Mouse (Mus musculus) lung, postnatal 0 days (tissue): ENCODE data around the gene Clec1b. TPM values are rescaled to one million over a fixed set of nuclear protein-coding genes. Genes with fewer than 3 reads are reported as not detected.

Source experiments
- ATAC-seq: fragments of 200-750 bp; cut with Nextera tagmentation; 2 replicates; pipeline ENCODE4 v1.8.0; 2017; ENCODE audit warnings: moderate library complexity
- DNase-seq: peaks from one replicate; pipeline ENCODE4 v3.0.0-alpha.2; 2016; ENCODE audit warnings: low spot score
- H3K27ac ChIP-seq: fragments of 300-500 bp; sonication (generic); 2 replicates; pipeline ENCODE4 v1.5.1; 2014; ENCODE audit warnings: antibody characterized with exemption, mild to moderate bottlenecking, low read length, mixed read lengths
- H3K27me3 ChIP-seq: fragments of 300-500 bp; sonication (generic); replicated peaks from 2 replicates; pipeline ENCODE4 v1.6.1; 2014; ENCODE audit warnings: low read length, mixed read lengths; ENCODE audit not compliant: insufficient read depth
- H3K36me3 ChIP-seq: fragments of 300-500 bp; sonication (generic); 2 replicates; pipeline ENCODE4 v1.6.1; 2014; ENCODE audit warnings: low read length, mixed read lengths; ENCODE audit not compliant: insufficient read depth
- H3K4me1 ChIP-seq: fragments of 300-500 bp; sonication (generic); 2 replicates; pipeline ENCODE4 v1.6.1; 2014; ENCODE audit warnings: antibody characterized with exemption, low read depth, low read length, mixed read lengths; ENCODE audit not compliant: insufficient read depth
- H3K4me2 ChIP-seq: fragments of 300-500 bp; sonication (generic); replicated peaks from 2 replicates; pipeline ENCODE4 v1.6.1; 2014; ENCODE audit warnings: low read depth, mild to moderate bottlenecking, low read length, moderate library complexity, mixed read lengths
- H3K4me3 ChIP-seq: fragments of 300-500 bp; sonication (generic); 2 replicates; pipeline ENCODE4 v1.5.1; 2014; ENCODE audit warnings: low read depth, low read length
- H3K9ac ChIP-seq: fragments of 300-500 bp; sonication (generic); replicated peaks from 2 replicates; pipeline ENCODE4 v1.6.1; 2014; ENCODE audit warnings: low read depth, mild to moderate bottlenecking
- H3K9me3 ChIP-seq: fragments of 300-500 bp; sonication (generic); 2 replicates; pipeline ENCODE4 v1.6.1; 2016; ENCODE audit warnings: low read length, mixed read lengths
- CTCF ChIP-seq: IDR thresholded peaks from 2 replicates; pipeline ENCODE4 v1.5.1; 2016; ENCODE audit warnings: antibody characterized with exemption, mild to moderate bottlenecking
- EP300 ChIP-seq: IDR thresholded peaks from 2 replicates; pipeline ENCODE4 v1.6.1; 2016; ENCODE audit warnings: antibody characterized with exemption, mild to moderate bottlenecking, control low read depth
- WGBS: fragments of 180-500 bp; shearing (Covaris S2); extraction: QIAGEN DNeasy Blood & Tissue Kit; methylation state at CpG from one replicate; pipeline ENCODE4 v1.1.7; 2014; 5-methylcytosine and 5-hydroxymethylcytosine counted together
- polyA plus RNA-seq: library from polyadenylated mRNA; unstranded; fragments of >200 nt; fragmentation: Nextera tagmentation; extraction: Ambion mirVana; gene quantifications from 2 replicates; pipeline ENCODE4 v1.2.1, GENCODE M21; 2015

The Clec1b gene
- polyA plus RNA-seq, 1 experiment from 2014 or later: 7.8 TPM

GRCm38 (mm10) chr6:129436025-129436424, 38.9 kb downstream of the Clec1b start:
- DNase-seq (peak; percentile 33), ATAC-seq (no peak)
- H3K27me3 ChIP-seq: no peaks in the 10 kb centered on the region
- no peak overlapping the region for H3K4me2 ChIP-seq
- H3K4me3 ChIP-seq: no peak overlapping the region
- TF ChIP-seq EP300 (no peak), CTCF (no peak)
- H3K27ac ChIP-seq: no peak overlapping the region
- H3K9me3 ChIP-seq: no peaks in the 10 kb centered on the region
- H3K36me3 ChIP-seq: no peaks in the 10 kb centered on the region
- no peak overlapping the region for H3K9ac ChIP-seq
- 84% methylated on average over 3 of the region's 3 CpGs for WGBS
- no peaks in the 10 kb centered on the region for H3K4me1 ChIP-seq

DNA sequence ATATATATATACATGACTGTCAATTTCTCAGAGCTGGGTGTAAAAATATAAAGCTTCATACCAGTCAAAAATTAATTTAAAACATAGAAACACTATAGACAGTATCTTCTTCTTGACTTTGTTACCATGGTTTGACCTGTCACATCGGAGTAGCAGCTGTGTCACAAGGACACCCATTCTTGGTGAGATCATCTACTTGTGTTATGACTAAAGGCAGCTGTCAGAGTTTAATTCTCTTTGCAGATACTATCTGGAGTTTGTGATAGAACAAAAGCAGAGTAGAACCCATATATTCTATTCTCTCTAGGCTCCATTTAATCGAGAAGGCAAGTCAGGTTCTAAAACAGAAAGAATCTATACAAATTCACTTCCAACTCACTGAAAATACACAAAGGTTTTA, 40.9 kb downstream of the Clec1b start:
- H3K9me3 ChIP-seq: no peaks in the 10 kb centered on the region
- H3K4me3 ChIP-seq: no peak overlapping the region
- no peak overlapping the region for H3K27ac ChIP-seq
- TF ChIP-seq CTCF: no peak
- no peak for TF ChIP-seq EP300
- DNase-seq (no peak), ATAC-seq (no peak)
- H3K4me1 ChIP-seq: no peaks in the 10 kb centered on the region
- H3K9ac ChIP-seq: no peak overlapping the region
- no peaks in the 10 kb centered on the region for H3K27me3 ChIP-seq
- H3K36me3 ChIP-seq: no peaks in the 10 kb centered on the region
- no peak overlapping the region for H3K4me2 ChIP-seq
- WGBS: 60% methylated on average over 2 of the region's 2 CpGs

- Histone ChIP-seq H3K4me2 (peak overlapping the region; percentile 48), H3K36me3 (no peaks in the 10 kb centered on the region), H3K4me1 (no peaks in the 10 kb centered on the region), H3K4me3 (peak overlapping the region; percentile 36), H3K27ac (peak overlapping the region; percentile 68; the same call in 1 of the 2 replicates), H3K9me3 (no peaks in the 10 kb centered on the region), H3K9ac (peak overlapping the region; percentile 26; the same call in 1 of the 2 replicates), H3K27me3 (no peaks in the 10 kb centered on the region)
- DNase-seq: peak; percentile 23
- ATAC-seq: peak; percentile 58
- TF ChIP-seq CTCF (no peak), EP300 (peak; percentile 56)
- 53% methylated on average over 6 of the region's 6 CpGs for WGBS
Measured at GRCm38 (mm10) chr6:129449743-129450142, 52.6 kb downstream of the Clec1b start.

DNA sequence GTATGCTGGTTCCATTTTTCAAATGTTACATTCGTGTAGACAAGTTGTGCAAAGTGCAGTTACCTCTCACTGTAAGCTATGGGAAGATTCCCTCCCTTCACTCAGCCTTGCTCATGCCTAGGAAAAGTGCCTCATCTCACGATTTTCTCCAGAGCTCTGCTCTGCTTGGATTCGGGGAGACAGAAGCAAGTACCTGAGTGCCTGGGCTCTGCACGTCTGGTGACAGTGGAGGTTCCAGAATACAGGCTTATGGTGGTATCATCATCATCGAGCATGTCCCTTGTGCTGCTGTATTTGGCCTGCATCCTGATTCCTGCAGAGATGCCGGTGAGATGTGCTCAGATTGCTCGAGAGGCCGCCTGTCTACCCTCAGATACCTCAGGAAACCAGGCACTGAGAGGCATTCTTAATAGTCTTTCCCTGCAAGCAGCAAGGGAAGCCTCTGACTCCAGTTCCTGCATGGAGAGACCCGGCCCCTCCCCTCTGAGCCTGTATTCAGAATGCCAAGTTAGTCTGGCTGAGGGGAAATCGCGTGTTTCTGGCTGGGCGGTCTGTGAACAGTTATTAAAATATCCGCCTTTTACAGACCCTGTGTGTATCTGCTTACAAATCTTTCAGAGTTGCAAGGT, 54.4 kb downstream of the Clec1b start, which contains the start of gene Clec1a:
Gene Clec1a, minus strand, starts transcription at position 590 of the 629 bp plus-strand sequence.
- Histone ChIP-seq H3K9me3 (no peaks in the 10 kb centered on the region), H3K4me3 (peak within 1 kb of the TSS; percentile 36), H3K27ac (peak within 1 kb of the TSS; percentile 60), H3K4me2 (peak within 1 kb of the TSS; percentile 48), H3K4me1 (no peaks in the 10 kb centered on the region), H3K27me3 (no peaks in the 10 kb centered on the region), H3K9ac (peak within 1 kb of the TSS; percentile 21; the same call in 1 of the 2 replicates), H3K36me3 (no peaks in the 10 kb centered on the region)
- WGBS: 40% methylated on average over 13 of the region's 13 CpGs
- DNase-seq (peak; percentile 45), ATAC-seq (peak; percentile 76)
- TF ChIP-seq EP300 (no peak; the same call in 1 of the 2 replicates), CTCF (no peak)

Other genes starting within 250 kb of the Clec1b start
- gene Clec2d, start 216.7 kb upstream of the Clec1b start, polyA plus RNA-seq: 4.5 and 5.1 TPM in 2 replicates
- 0.39 and 0.48 TPM in 2 replicates for gene Cd69, start 121.9 kb upstream of the Clec1b start, polyA plus RNA-seq
- not detected in 2 replicates for gene 4922502D21Rik, start 65.5 kb upstream of the Clec1b start, polyA plus RNA-seq
- 4.0 and 4.3 TPM in 2 replicates for gene Clec12a, start 54.6 kb upstream of the Clec1b start, polyA plus RNA-seq
- gene Clec12b, start 11.4 kb upstream of the Clec1b start, polyA plus RNA-seq: 1.2 and 1.5 TPM in 2 replicates
- gene Clec9a, start 11.6 kb downstream of the Clec1b start, polyA plus RNA-seq: 2.7 and 3.6 TPM in 2 replicates
- 111 and 132 TPM in 2 replicates for gene Clec1a, start 54.7 kb downstream of the Clec1b start, polyA plus RNA-seq
- gene Olr1, start 109.9 kb downstream of the Clec1b start, polyA plus RNA-seq: 2.7 and 4.3 TPM in 2 replicates
- gene Tmem52b, start 115.3 kb downstream of the Clec1b start, polyA plus RNA-seq: not detected in 2 replicates
- 78.8 and 82.3 TPM in 2 replicates for gene Gabarapl1, start 135.9 kb downstream of the Clec1b start, polyA plus RNA-seq
- 0.08 and 0.29 TPM in 2 replicates for gene Klre1, start 180.6 kb downstream of the Clec1b start, polyA plus RNA-seq
- 0.93 and 1.4 TPM in 2 replicates for gene Klrd1, start 194.5 kb downstream of the Clec1b start, polyA plus RNA-seq
- 0.57 and 0.71 TPM in 2 replicates for gene Klrk1, start 226.6 kb downstream of the Clec1b start, polyA plus RNA-seq
- gene Klrc3, start 246.0 kb downstream of the Clec1b start, polyA plus RNA-seq: not detected in 2 replicates